Mouse (Mus musculus): Measurements from ENCODE around the gene Cep95. TPM values are rescaled to one million over a fixed set of nuclear protein-coding genes. Genes with fewer than 3 reads are reported as not detected.
"Not testable (repeated sequence)": the region's sequence is repeated elsewhere in the genome, so short reads cannot be mapped to it uniquely, and the experiment has no call there.

Cep95 gene
- polyA plus RNA-seq, 1 experiment from 2014 or later, result 16.2 TPM

DNA sequence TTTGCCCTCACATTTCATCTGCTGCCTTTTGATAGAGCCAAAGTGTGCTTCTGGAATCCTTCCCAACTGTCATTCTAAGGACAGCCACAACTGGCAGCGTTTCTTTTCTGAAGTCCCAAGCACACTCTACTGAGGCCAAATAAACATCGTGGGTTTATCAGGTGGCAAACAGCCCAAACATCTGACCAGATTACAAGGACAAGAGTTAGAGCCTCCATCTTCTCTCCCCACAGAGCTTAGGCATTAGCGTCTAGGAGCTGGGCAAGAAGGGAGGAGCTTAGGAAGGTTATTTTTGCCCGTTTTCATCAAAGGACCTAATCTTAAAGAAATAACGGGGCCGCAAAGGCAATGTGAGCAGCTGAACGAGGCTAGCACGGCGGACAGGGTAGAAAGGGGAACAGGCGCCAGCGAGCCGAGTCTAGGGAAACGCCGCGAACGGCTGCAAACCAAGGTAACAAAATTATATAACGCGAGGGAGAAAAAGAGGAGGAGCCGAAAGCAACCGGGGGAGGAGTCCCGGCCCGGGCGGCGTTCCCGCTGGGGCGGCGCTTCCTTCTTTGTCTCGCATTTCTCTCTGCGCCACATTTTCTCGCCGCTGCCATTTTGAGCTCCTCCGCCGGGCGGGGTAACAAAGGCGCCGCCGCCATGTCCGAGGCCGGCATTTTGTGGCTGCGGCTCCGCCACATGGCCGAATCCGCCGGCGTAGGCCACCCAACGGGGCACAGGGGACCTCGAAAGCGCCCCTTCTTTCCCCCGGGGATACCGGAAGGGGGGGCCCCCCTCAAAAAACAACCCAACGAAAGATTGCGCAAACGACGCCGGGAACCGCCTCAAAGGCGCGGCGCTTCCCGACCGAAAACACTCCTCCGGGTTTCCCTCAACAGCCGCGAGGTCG is 1.7 kb upstream of the Cep95 start:
- Histone ChIP-seq H3K9me3 (replicated peaks) (no peaks in the 10 kb centered on the region), H3K9ac (peak overlapping the region; percentile 99), H3K36me3 (peaks cover 48% of the 10 kb centered on the region), H3K4me2 (peak overlapping the region; percentile 75), H3K4me1 (replicated peaks) (peaks cover 10% of the 10 kb centered on the region), H3K27ac (ENCODE audit: poor library complexity, severe bottlenecking) (peak overlapping the region; percentile 99), H3K27me3 (replicated peaks) (no peaks in the 10 kb centered on the region), H3K4me3 (peak overlapping the region; percentile 98)
- ATAC-seq (ENCODE audit: insufficient number of reproducible peaks, low FRiP score), result peak; percentile 49
- under 1% methylated on average over 65 of the region's 65 CpGs for WGBS

DNA sequence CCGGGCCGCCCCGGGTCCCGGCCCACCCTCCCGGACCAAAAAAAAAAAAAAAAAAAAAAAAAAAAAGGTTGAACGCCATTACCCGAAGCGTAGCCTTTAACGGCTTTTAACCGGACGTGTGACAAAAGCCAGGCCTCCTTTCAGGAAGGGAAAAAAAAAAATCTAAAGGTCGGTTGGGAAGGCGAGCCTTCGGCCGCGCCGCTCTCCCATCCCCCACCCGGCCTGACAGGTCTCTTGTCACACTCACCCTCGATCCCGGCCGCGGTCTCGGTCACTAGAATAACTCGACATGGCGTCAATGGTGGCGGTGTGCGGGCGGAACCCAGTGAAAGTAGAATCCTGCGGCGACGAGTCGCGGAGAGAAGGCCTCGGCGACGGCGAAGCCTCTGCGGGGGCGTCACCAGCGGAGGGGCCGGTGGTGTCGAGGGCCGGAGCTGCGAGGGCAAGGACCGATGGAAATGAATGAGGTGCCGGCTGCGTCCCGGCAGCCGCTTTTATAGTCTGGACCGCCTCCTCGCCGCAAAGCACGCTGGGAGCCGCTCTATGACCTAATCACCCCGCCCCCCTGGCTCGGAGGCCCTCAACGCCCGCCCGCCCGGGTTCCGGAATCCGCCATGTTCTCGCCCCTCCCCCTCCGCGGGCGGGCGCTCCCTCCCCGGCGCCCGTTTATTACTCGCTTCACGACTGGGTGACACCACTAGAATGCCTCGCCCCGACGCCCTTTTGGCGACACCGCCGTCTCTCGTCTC is 852 bp upstream of the Cep95 start:
- Histone ChIP-seq H3K36me3 (peaks cover 48% of the 10 kb centered on the region), H3K9me3 (replicated peaks) (no peaks in the 10 kb centered on the region), H3K4me2 (peak overlapping the region; percentile 87), H3K27ac (ENCODE audit: poor library complexity, severe bottlenecking) (peak overlapping the region; percentile 99), H3K4me3 (peak overlapping the region; percentile 98), H3K27me3 (replicated peaks) (no peaks in the 10 kb centered on the region), H3K9ac (peak overlapping the region; percentile 99), H3K4me1 (replicated peaks) (peaks cover 8% of the 10 kb centered on the region)
- ATAC-seq (ENCODE audit: insufficient number of reproducible peaks, low FRiP score), result peak; percentile 85
- under 1% methylated on average over 79 of the region's 79 CpGs for WGBS

DNA sequence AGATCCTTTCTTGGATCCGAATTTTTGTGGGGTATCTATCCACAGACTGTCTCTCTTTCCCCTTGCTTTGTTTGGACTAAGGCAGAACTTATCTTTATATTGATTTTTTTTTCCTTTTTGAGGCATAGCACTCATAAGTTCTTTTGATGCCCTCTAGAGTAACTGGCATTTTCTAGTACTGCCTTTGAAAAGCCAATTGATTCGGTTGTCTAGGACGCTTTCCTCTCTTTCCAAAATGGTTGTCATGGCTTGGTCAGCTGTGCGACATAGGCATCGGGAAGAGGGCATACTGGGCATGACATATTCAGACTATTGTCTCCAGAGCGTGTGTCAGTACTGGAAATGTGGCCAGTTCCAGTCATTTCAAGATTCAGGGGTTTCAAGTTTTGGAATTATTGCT is 597 bp downstream of the Cep95 start:
- peak overlapping the region; percentile 99 for H3K27ac ChIP-seq (ENCODE audit: poor library complexity, severe bottlenecking)
- peaks cover 49% of the 10 kb centered on the region for H3K36me3 ChIP-seq
- ATAC-seq (ENCODE audit: insufficient number of reproducible peaks, low FRiP score), result no peak
- H3K4me1 ChIP-seq (replicated peaks), result peaks cover 8% of the 10 kb centered on the region
- H3K9ac ChIP-seq, result peak overlapping the region; percentile 99
- no peaks in the 10 kb centered on the region for H3K9me3 ChIP-seq (replicated peaks)
- H3K4me3 ChIP-seq, result peak overlapping the region; percentile 98
- peak overlapping the region; percentile 87 for H3K4me2 ChIP-seq
- 0% methylated on average over 6 of the region's 6 CpGs for WGBS
- H3K27me3 ChIP-seq (replicated peaks), result no peaks in the 10 kb centered on the region

DNA sequence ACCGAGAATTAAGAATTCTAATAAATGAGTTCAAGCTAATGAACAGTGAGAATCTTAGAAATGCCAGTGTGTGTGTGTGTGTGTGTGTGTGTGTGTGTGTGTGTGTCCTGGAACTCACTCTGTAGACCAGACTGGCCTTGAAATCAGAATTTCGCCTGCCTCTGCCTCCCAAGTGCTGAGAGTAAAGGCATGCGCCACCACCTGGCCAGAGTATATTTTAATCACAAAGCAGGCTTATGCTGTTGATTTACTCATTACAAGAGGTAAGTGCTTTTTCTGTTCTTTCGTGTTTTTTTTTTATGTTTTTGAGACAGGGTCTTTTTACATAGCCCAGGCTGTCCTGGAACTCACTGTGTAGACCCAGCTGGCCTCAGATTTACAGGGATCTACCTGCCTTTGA is 4.8 kb downstream of the Cep95 start:
- Histone ChIP-seq H3K27me3 (replicated peaks) (no peaks in the 10 kb centered on the region), H3K9me3 (replicated peaks) (peaks cover 6% of the 10 kb centered on the region), H3K36me3 (peaks cover 59% of the 10 kb centered on the region), H3K4me1 (replicated peaks) (no peaks in the 10 kb centered on the region), H3K9ac (no peak overlapping the region), H3K4me3 (no peak overlapping the region), H3K4me2 (no peak overlapping the region), H3K27ac (ENCODE audit: poor library complexity, severe bottlenecking) (no peak overlapping the region)
- 69% methylated on average over 4 of the region's 4 CpGs for WGBS
- ATAC-seq (ENCODE audit: insufficient number of reproducible peaks, low FRiP score), result no peak

DNA sequence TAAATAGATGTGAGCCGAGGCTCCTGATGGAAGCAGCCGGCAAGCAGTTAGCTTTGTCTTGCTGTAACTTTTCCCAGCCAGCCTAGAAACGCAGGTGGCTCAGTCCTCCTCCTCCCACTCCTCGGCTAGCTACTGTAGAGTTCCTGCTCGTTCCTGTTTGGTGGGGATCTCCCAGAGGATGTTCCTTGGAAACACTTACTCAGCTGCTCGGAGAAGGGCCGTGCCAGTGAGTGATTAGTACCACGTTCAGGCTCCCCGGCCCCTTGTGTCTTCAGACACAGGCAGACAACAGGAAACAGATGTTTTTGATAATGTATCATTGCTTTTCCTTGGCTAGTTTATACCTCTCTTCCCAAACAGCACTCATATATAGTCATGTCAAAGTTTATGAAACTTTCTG is 6.6 kb downstream of the Cep95 start:
- Histone ChIP-seq H3K9ac (no peak overlapping the region), H3K4me2 (no peak overlapping the region), H3K27me3 (replicated peaks) (no peaks in the 10 kb centered on the region), H3K4me3 (no peak overlapping the region), H3K27ac (ENCODE audit: poor library complexity, severe bottlenecking) (no peak overlapping the region), H3K36me3 (peaks cover 76% of the 10 kb centered on the region), H3K4me1 (replicated peaks) (no peaks in the 10 kb centered on the region), H3K9me3 (replicated peaks) (peaks cover 6% of the 10 kb centered on the region)
- ATAC-seq (ENCODE audit: insufficient number of reproducible peaks, low FRiP score), result peak; percentile 71; the same call in 1 of the 2 replicates
- 45% methylated on average over 9 of the region's 9 CpGs for WGBS

DNA sequence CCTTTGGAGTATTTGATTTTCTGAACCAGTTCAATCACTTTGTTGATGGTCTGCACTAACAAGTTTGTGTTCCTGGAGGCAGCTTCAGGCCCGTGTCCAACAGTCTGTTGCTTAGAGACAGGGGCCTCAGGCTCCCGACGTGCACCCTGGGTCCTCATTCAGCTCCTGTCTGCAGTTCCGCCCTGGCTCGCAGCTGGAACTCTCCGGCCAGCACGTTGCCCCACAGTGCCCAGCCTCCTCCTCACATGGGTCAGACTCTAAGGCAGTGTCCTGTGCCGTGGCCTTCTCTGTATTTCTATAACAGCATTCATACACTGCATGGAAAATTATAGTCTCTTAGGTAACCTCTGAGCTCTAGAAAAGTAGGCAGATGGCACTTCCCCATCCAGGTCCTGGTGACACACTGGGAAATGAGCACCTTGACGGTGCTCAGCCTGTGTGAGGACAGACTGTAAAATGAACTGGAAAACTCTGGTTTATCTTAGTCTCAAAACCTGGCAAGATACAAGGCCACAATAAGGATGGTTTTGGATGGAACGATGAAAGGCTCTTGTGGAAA is 13.1 kb downstream of the Cep95 start:
- Histone ChIP-seq H3K9me3 (replicated peaks) (peaks cover 6% of the 10 kb centered on the region), H3K27ac (ENCODE audit: poor library complexity, severe bottlenecking) (no peak overlapping the region), H3K4me3 (no peak overlapping the region), H3K9ac (no peak overlapping the region), H3K4me2 (no peak overlapping the region), H3K4me1 (replicated peaks) (no peaks in the 10 kb centered on the region), H3K36me3 (peaks cover 85% of the 10 kb centered on the region), H3K27me3 (replicated peaks) (no peaks in the 10 kb centered on the region)
- WGBS, result 85% methylated on average over 10 of the region's 10 CpGs
- ATAC-seq (ENCODE audit: insufficient number of reproducible peaks, low FRiP score), result no peak

DNA sequence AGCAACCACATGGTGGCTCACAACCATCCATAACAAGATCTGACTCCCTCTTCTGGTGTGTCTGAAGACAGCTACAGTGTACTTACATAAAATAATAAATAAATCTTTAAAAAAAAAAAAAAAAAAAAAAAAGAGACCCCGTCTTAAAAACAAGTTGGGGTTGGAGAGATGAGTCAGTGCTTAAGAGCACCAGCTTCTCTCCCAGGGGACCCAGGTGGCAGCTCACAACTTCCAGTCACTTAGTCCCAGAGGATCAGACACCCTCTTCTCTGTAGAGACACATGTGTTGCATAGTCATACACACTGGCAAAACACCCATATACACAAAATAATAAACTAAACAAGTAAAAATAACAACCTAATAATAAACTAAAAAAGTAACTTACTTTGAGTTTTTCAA is 18.4 kb downstream of the Cep95 start:
- H3K36me3 ChIP-seq, result peaks cover 81% of the 10 kb centered on the region
- 86% methylated on average over 1 of the region's 1 CpGs for WGBS
- not testable (repeated sequence) for H3K9me3 ChIP-seq (replicated peaks); H3K4me3 ChIP-seq; ATAC-seq (ENCODE audit: insufficient number of reproducible peaks, low FRiP score); H3K4me2 ChIP-seq; H3K27me3 ChIP-seq (replicated peaks); H3K27ac ChIP-seq (ENCODE audit: poor library complexity, severe bottlenecking); H3K9ac ChIP-seq; H3K4me1 ChIP-seq (replicated peaks)

DNA sequence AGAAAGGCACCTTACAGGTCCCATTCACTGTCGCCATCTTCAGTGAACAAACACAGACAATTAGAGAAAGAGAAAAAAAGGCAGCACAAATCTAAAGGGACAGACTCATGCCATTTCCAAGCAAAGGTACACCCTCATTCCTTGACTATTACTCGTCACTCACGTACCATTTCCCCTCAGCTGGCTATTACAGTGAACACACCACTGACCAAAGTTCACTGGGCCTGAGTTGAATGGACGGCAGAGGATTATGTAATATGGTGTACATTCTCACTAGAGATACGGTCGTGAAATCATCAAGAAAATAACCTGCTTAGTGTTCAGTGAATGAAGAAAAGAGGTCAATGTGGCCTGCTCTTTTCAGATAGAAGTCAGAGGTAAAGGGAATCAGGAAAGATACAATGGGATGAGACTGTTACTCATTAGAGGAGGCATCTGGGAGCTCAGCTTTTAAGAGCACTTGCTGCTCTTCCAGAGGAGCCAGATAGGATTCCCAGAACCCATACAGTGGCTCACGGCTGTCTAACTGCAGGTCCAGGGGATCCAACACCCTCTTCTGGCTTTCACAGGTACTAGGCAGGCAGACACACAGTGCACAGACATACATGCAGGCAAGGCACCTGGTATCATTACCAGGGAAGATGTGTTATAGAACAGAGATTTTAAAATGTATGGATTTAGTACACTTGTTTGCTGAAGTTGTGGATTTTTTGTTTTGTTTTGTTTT is 23.5 kb downstream of the Cep95 start:
- Histone ChIP-seq H3K4me1 (replicated peaks) (no peaks in the 10 kb centered on the region; the same call in 1 of the 2 replicates), H3K4me2 (no peak overlapping the region), H3K27ac (ENCODE audit: poor library complexity, severe bottlenecking) (no peak overlapping the region), H3K9me3 (replicated peaks) (no peaks in the 10 kb centered on the region), H3K4me3 (no peak overlapping the region), H3K27me3 (replicated peaks) (no peaks in the 10 kb centered on the region), H3K9ac (no peak overlapping the region), H3K36me3 (peaks cover 89% of the 10 kb centered on the region)
- no peak for ATAC-seq (ENCODE audit: insufficient number of reproducible peaks, low FRiP score)
- whole genome bisulfite sequencing, result 83% methylated on average over 7 of the region's 7 CpGs

DNA sequence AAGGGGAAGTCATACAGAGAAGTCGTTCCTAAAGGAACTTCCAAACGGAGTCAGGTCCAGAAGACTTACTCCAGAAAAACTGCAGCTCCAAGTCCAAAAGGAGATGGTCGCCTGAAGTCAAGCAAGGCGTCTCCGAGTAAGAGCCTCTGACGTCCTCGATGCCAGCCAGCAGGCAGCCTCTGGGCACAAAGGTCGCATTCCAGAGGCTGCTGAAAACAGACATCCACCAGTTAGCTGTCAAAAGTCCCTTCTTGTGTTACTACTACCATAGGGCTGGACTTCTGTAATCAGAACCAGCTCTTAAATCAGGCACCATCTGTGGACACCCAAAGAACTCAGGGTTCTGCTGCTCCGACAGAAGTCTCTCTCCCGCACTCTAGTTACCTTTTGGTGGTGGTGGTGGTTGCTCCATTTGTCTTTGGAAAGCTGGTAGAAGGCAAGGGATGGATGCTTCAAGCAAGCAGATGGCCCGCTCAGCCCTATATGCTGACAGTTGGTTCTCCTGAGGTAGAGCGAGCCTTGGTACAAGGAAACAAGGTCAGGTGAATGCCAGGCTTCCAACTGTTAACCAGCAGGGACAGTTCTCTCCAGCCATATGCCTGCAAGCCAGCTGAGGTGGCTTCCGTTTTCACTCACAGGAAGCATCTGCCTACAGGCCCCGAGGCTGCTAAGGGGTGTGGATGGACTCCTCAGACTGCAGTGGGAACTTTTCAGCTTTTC is 25.7 kb downstream of the Cep95 start:
- Histone ChIP-seq H3K4me2 (no peak overlapping the region), H3K9me3 (replicated peaks) (no peaks in the 10 kb centered on the region), H3K27ac (ENCODE audit: poor library complexity, severe bottlenecking) (no peak overlapping the region), H3K4me3 (no peak overlapping the region), H3K36me3 (peaks cover 84% of the 10 kb centered on the region), H3K9ac (no peak overlapping the region), H3K27me3 (replicated peaks) (no peaks in the 10 kb centered on the region), H3K4me1 (replicated peaks) (peaks cover 20% of the 10 kb centered on the region)
- WGBS, result 75% methylated on average over 14 of the region's 14 CpGs
- no peak for ATAC-seq (ENCODE audit: insufficient number of reproducible peaks, low FRiP score)

DNA sequence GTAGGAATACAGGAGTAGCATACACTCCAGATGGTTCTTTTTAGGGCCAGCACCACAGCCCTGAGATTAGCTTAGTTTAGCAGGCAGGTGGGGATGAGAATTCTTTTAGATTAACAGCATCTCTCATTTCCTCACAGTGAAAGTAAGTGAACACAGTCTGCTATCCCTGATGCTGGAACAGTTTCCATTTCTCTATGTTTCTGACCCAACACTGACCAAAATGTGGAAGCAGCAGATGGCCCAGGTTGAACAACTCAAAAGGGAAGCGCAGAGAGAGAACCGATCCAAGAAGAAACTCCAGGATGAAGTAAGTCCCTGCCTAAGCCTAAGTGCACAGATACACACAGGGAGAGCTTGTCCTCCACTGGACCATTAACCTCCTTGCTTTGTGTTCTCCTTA is 26.3 kb downstream of the Cep95 start:
- ATAC-seq (ENCODE audit: insufficient number of reproducible peaks, low FRiP score), result no peak
- Histone ChIP-seq H3K27ac (ENCODE audit: poor library complexity, severe bottlenecking) (no peak overlapping the region), H3K27me3 (replicated peaks) (no peaks in the 10 kb centered on the region), H3K36me3 (peaks cover 82% of the 10 kb centered on the region), H3K4me3 (no peak overlapping the region), H3K4me2 (no peak overlapping the region), H3K9ac (no peak overlapping the region), H3K9me3 (replicated peaks) (no peaks in the 10 kb centered on the region), H3K4me1 (replicated peaks) (peaks cover 20% of the 10 kb centered on the region)
- 95% methylated on average over 2 of the region's 2 CpGs for WGBS

Measured in heart, embryonic 12.5 days (tissue).